Mouse (Mus musculus) MEL (cell line): ENCODE results near the gene Tent4a. TPM values are rescaled to one million over a fixed set of nuclear protein-coding genes. Genes with fewer than 3 reads are reported as not detected.

ENCODE experiments used
- DNase-seq: peaks from one replicate; pipeline ENCODE4 v3.0.0; 2011; ENCODE audit warnings: low read depth, low spot score
- H3K27ac ChIP-seq: 2 replicates; pipeline ENCODE4 v1.5.1; 2012; ENCODE audit warnings: low read depth, mild to moderate bottlenecking, control low read depth, low read length, moderate library complexity; ENCODE audit not compliant: control insufficient read depth
- H3K27me3 ChIP-seq, 2 experiments: fragments of 150-350 bp in 1 of 2; sonication (generic) in 1 of 2; 2 replicates each; pipeline ENCODE4 v1.6.1; 2012; ENCODE audit warnings: low read length in 2 of 2, mild to moderate bottlenecking in 2 of 2, improper control_type of control experiment in 1 of 2, moderate library complexity in 1 of 2; ENCODE audit not compliant: insufficient read depth in 2 of 2, control insufficient read depth in 1 of 2
- H3K36me3 ChIP-seq, 2 experiments: 2 replicates each; pipeline ENCODE4 v1.6.1; 2012 to 2014; ENCODE audit warnings: low read length in 2 of 2, improper control_type of control experiment in 1 of 2, inconsistent platforms in 1 of 2, mild to moderate bottlenecking in 1 of 2; ENCODE audit not compliant: insufficient read depth in 2 of 2, control insufficient read depth in 1 of 2
- H3K4me1 ChIP-seq, 2 experiments: fragments of 150-350 bp in 1 of 2; sonication (generic) in 1 of 2; 2 replicates each; pipeline ENCODE4 v1.6.1; 2012; ENCODE audit warnings: low read length in 2 of 2, improper control_type of control experiment in 1 of 2, mild to moderate bottlenecking in 1 of 2; ENCODE audit not compliant: insufficient read depth in 2 of 2, control insufficient read depth in 1 of 2
- H3K4me3 ChIP-seq, 2 experiments: fragments of 150-350 bp in 1 of 2; sonication (generic) in 1 of 2; 2 replicates each; pipeline ENCODE4 v1.5.1; 2012; ENCODE audit warnings: low read depth in 2 of 2, low read length in 2 of 2, mild to moderate bottlenecking in 2 of 2, moderate library complexity in 2 of 2, control low read depth in 1 of 2, improper control_type of control experiment in 1 of 2; ENCODE audit not compliant: control insufficient read depth in 1 of 2, insufficient read depth in 1 of 2
- H3K79me2 ChIP-seq: 2 replicates; pipeline ENCODE4 v1.6.1; 2012; ENCODE audit warnings: mild to moderate bottlenecking, low read length, moderate library complexity; ENCODE audit not compliant: control insufficient read depth, poor library complexity, insufficient read depth
- H3K9ac ChIP-seq: 2 replicates; pipeline ENCODE4 v1.6.1; 2012; ENCODE audit warnings: low read depth, mild to moderate bottlenecking, control low read depth, low read length, moderate library complexity; ENCODE audit not compliant: control insufficient read depth, poor library complexity, severe bottlenecking
- H3K9me3 ChIP-seq: fragments of 150-350 bp; sonication (generic); replicated peaks from 2 replicates; pipeline ENCODE4 v1.6.1; 2012; ENCODE audit warnings: mild to moderate bottlenecking, low read length, improper control_type of control experiment, moderate library complexity; ENCODE audit not compliant: insufficient read depth
- CHD1 ChIP-seq: IDR thresholded peaks from 2 replicates; pipeline ENCODE4 v1.6.1; 2012; ENCODE audit warnings: low read depth, mild to moderate bottlenecking, inconsistent platforms, low read length, improper control_type of control experiment
- CHD2 ChIP-seq: IDR thresholded peaks from 2 replicates; pipeline ENCODE4 v1.6.1; 2011; ENCODE audit warnings: low read length, improper control_type of control experiment
- CTCF ChIP-seq, 3 experiments: IDR thresholded peaks in 2 of 3; conservative IDR thresholded peaks in 1 of 3; 2 replicates each; pipeline ENCODE4 v1.5.1; 2011 to 2012; ENCODE audit warnings: low read length in 3 of 3, low read depth in 2 of 3, mild to moderate bottlenecking in 2 of 3, improper control_type of control experiment in 1 of 3, inconsistent platforms in 1 of 3, mixed read lengths in 1 of 3, moderate library complexity in 1 of 3; ENCODE audit not compliant: control insufficient read depth in 1 of 3, insufficient read depth in 1 of 3, poor library complexity in 1 of 3, severe bottlenecking in 1 of 3
- E2F4 ChIP-seq: IDR thresholded peaks from 2 replicates; pipeline ENCODE4 v1.6.1; 2011; ENCODE audit warnings: low read depth, low read length, improper control_type of control experiment, borderline replicate concordance
- EP300 ChIP-seq, 2 experiments: IDR thresholded peaks; 2 replicates each; pipeline ENCODE4 v1.6.1; 2011; ENCODE audit warnings: improper control_type of control experiment in 2 of 2, low read length in 2 of 2, low read depth in 1 of 2, mild to moderate bottlenecking in 1 of 2
- GABPA ChIP-seq: IDR thresholded peaks from 2 replicates; pipeline ENCODE4 v1.6.1; 2012; ENCODE audit warnings: low read depth, mild to moderate bottlenecking, inconsistent platforms, low read length, improper control_type of control experiment, moderate library complexity
- KAT2A ChIP-seq: conservative IDR thresholded peaks from 2 replicates; pipeline ENCODE4 v1.6.1; 2012; ENCODE audit warnings: low read depth, low read length, improper control_type of control experiment, inconsistent platforms
- MAFK ChIP-seq: IDR thresholded peaks from 2 replicates; pipeline ENCODE4 v1.6.1; 2011; ENCODE audit warnings: low read depth, mild to moderate bottlenecking, low read length, improper control_type of control experiment, borderline replicate concordance
- MAZ ChIP-seq: IDR thresholded peaks from 2 replicates; pipeline ENCODE4 v1.6.1; 2012; ENCODE audit warnings: low read depth, mild to moderate bottlenecking, inconsistent platforms, low read length, improper control_type of control experiment
- MYB ChIP-seq: IDR thresholded peaks from 2 replicates; pipeline ENCODE4 v1.6.1; 2011; ENCODE audit warnings: mild to moderate bottlenecking, low read depth, low read length, improper control_type of control experiment
- POLR2AphosphoS5 ChIP-seq: IDR thresholded peaks from 2 replicates; pipeline ENCODE4 v1.6.1; 2012; ENCODE audit warnings: low read depth, borderline replicate concordance, mild to moderate bottlenecking, inconsistent platforms, low read length, moderate library complexity, mixed read lengths
- RAD21 ChIP-seq: IDR thresholded peaks from 2 replicates; pipeline ENCODE4 v1.6.1; 2011; ENCODE audit warnings: mild to moderate bottlenecking, low read depth, low read length, improper control_type of control experiment
- TCF12 ChIP-seq: IDR thresholded peaks from 2 replicates; pipeline ENCODE4 v1.6.1; 2014; ENCODE audit warnings: low read depth, mild to moderate bottlenecking, inconsistent platforms, low read length, improper control_type of control experiment, moderate library complexity
- UBTF ChIP-seq: IDR thresholded peaks from 2 replicates; pipeline ENCODE4 v1.6.1; 2012; ENCODE audit warnings: low read depth, mild to moderate bottlenecking, inconsistent platforms, low read length, improper control_type of control experiment, moderate library complexity, borderline replicate concordance; ENCODE audit not compliant: insufficient read depth
- USF2 ChIP-seq, 2 experiments: IDR thresholded peaks; 2 replicates each; pipeline ENCODE4 v1.6.1; 2011 to 2012; ENCODE audit warnings: improper control_type of control experiment in 2 of 2, low read length in 2 of 2, borderline replicate concordance in 1 of 2, inconsistent platforms in 1 of 2, low read depth in 1 of 2, mild to moderate bottlenecking in 1 of 2; ENCODE audit not compliant: insufficient read depth in 1 of 2
- ZMIZ1 ChIP-seq: IDR thresholded peaks from 2 replicates; pipeline ENCODE4 v1.6.1; 2012; ENCODE audit warnings: low read depth, mild to moderate bottlenecking, inconsistent platforms, low read length, improper control_type of control experiment, moderate library complexity
- ZNF384 ChIP-seq: IDR thresholded peaks from 2 replicates; pipeline ENCODE4 v1.6.1; 2012; ENCODE audit warnings: low read depth, mild to moderate bottlenecking, inconsistent platforms, low read length, improper control_type of control experiment
- polyA plus RNA-seq, 2 experiments: library from polyadenylated mRNA; stranded (reverse) in 1 of 2; unstranded in 1 of 2; fragments of >175 nt in 1 of 2; fragments of >200 nt in 1 of 2; gene quantifications; 2 replicates each; pipeline versions ENCODE4 v1.2.1 to v1.2.4; 2012; ENCODE audit warnings: low replicate concordance in 2 of 2, low read depth in 1 of 2; ENCODE audit not compliant: insufficient read length in 2 of 2, insufficient read depth in 1 of 2, missing spikeins in 1 of 2
- total RNA-seq: library from RNA; depleted of rRNA; stranded (reverse); fragments of 300-350 nt; gene quantifications from 2 replicates; pipeline ENCODE4 v1.2.3, GENCODE M21; 2012; rRNA removed

Tent4a gene
- total and polyA plus RNA-seq, 3 experiments, result 12.2 to 18.4 TPM; not detected in 1

- Histone ChIP-seq H3K4me1 (peaks cover 0 to 16% of the 10 kb centered on the region in 2 experiments; a peak in 2 of 4 replicates), H3K4me3 (no peak overlapping the region), H3K9ac (no peak overlapping the region), H3K27me3 (no peaks in the 10 kb centered on the region), H3K9me3 (no peaks in the 10 kb centered on the region), H3K27ac (no peak overlapping the region), H3K79me2 (no peaks in the 10 kb centered on the region), H3K36me3 (peaks cover 0 to 6% of the 10 kb centered on the region in 2 experiments; a peak in 2 of 4 replicates)
- no peak for DNase-seq
- TF ChIP-seq CTCF (IDR thresholded peaks at IDR 0.05 in 2 of 3, conservative IDR thresholded peaks at IDR 0.05 in 1 of 3; ENCODE audit: control insufficient read depth in 1 of 3, insufficient read depth in 1 of 3, low read depth in 2 of 3, low read length in 3 of 3, poor library complexity in 1 of 3, severe bottlenecking in 1 of 3), result no peak
- TF ChIP-seq USF2 (IDR thresholded peaks at IDR 0.05; ENCODE audit: borderline replicate concordance in 1 of 2, insufficient read depth in 1 of 2, low read depth in 1 of 2, low read length in 2 of 2), result no peak
- TF ChIP-seq GABPA, result no peak
- TF ChIP-seq EP300 (IDR thresholded peaks at IDR 0.05; ENCODE audit: low read depth in 1 of 2, low read length in 2 of 2), result no peak
- TF ChIP-seq UBTF, result no peak
- no peak for TF ChIP-seq ZMIZ1
- no peak for TF ChIP-seq RAD21
- TF ChIP-seq KAT2A, result no peak
- no peak for TF ChIP-seq POLR2AphosphoS5
- no peak for TF ChIP-seq MAFK
- TF ChIP-seq CHD1, result no peak
- TF ChIP-seq MAZ, result no peak
- no peak for TF ChIP-seq E2F4
- TF ChIP-seq CHD2, result no peak
- no peak for TF ChIP-seq ZNF384
- no peak for TF ChIP-seq MYB
- TF ChIP-seq TCF12, result no peak
These were observed 78.8 kb downstream of the Tent4a start for GRCm38 (mm10) chr13:69455476-69456175.

Other genes starting within 250 kb of the Tent4a start
- gene Nsun2, start 871 bp downstream of the Tent4a start, total RNA-seq, result 303 and 311 TPM in 2 replicates
- 100 to 1,000 TPM; 277 to 302 TPM for gene Nsun2, start 871 bp downstream of the Tent4a start, polyA plus RNA-seq
- 4.0 and 7.7 TPM in 2 replicates for gene Srd5a1, start 76.8 kb upstream of the Tent4a start, total RNA-seq
- 10 to 100 TPM in 1 of 2 experiments, not detected in 1; 10.5 TPM for gene Srd5a1, start 76.8 kb upstream of the Tent4a start, polyA plus RNA-seq
- gene Ube2ql1, start 205.3 kb upstream of the Tent4a start, total RNA-seq, result not detected in 2 replicates
- gene Ube2ql1, start 205.3 kb upstream of the Tent4a start, polyA plus RNA-seq, result not detected